Mouse (Mus musculus): Measurements from ENCODE around the gene Apol9b.

The Apol9b gene

DNA sequence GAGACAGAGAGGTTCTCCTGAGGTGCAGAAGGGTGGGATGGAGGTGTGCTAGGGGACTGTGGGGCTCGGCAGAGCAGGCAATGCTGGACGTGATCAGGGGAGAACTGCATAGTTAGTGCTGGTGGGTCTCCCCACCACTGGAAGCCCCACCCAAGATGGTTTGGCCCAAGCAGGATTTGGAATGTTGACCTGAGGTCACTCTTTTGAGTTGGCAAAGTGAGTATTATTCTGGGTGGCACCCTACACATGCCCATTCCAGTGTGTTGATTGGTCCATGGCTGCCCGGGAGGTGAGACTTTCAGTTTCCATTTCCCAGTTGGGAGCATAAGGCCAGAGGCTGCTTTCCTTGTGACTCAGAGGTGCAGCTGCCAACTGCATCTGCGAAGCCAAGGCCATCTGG is at the start of gene Apol9b:
TSS of gene Apol9b (plus strand) at position 301 of the 400 bp plus-strand sequence.
- 95% methylated on average over 2 of the region's 4 CpGs for WGBS

DNA sequence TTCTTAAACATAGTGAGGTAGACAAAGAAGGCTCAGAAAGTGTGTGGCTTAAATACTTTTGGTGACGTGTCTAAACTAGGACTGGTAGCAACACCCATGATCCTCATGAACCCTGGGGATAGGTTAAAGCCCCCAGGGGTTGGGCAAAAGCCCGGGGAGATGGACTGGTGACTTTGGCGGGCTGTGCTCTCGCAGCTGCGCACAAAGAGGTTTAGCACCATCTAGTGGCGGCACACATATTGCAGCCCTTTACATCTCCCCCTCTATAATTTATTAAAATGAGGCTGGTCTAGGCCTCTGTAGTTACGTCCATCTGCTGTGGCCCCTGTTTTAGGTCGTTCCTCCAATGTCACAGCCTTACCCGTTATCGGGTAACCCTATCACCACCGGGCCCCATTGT is 44.9 kb upstream of the Apol9b start:
- 12% methylated on average over 11 of the region's 11 CpGs for WGBS

DNA sequence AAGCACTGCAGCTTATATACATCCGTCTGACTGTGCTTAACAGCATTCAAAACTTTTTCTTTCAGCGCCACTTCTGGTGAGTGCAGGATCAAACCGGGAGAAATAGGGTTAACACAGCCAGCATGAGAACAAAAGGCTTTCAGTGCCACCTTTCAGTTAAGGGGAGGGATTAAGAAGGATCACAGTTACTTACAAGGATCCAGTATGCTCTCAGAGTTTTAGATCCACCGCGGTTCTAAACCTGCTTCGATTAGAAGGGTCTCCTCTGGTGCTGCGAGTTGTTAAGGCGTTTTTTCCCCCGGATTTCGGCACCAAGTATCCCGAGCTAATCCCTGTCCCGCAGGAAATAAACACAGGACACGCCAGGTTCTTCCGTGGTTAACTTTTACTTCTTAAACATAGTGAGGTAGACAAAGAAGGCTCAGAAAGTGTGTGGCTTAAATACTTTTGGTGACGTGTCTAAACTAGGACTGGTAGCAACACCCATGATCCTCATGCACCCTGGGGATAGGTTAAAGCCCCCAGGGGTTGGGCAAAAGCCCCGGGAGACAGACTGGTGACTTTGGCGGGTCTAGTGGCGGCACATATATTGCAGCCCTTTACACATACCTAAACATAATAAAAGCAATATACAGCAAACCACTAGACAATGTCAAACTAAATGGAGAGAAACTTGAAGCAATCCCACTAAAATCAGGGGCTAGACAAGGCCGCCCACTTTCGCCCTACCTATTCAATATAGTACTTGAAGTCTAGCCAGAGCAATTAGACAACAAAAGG is 37.1 kb upstream of the Apol9b start:
- 14% methylated on average over 19 of the region's 20 CpGs for WGBS

DNA sequence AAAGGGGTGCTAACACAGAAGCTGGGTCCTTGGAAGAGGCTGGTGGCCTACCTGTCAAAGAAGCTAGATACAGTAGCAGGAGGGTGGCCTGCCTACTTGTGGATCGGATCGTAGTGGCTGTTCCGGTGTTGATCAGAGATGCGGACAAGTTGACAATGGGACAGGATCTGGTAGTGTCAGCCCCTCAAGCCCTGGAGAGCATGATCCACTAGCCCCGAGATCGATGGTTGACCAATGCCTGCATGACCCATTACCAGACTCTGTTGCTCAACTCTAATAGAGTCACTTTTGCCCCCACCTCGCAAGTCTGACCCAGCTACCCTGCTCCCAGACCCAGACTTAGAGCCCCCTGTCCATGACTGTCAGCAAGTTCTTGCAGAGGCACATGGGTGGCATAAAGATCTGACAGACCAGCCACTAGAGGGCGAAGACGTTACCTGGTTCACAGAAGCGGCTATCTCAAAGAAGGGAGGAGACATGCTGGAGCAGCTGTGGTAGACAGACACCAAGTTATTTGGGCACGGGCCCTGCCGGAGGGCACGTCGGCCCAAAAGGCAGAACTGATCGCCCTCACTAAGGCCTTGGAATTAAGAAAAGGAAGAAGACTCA is 34.0 kb upstream of the Apol9b start:
- 57% methylated on average over 13 of the region's 15 CpGs for WGBS

DNA sequence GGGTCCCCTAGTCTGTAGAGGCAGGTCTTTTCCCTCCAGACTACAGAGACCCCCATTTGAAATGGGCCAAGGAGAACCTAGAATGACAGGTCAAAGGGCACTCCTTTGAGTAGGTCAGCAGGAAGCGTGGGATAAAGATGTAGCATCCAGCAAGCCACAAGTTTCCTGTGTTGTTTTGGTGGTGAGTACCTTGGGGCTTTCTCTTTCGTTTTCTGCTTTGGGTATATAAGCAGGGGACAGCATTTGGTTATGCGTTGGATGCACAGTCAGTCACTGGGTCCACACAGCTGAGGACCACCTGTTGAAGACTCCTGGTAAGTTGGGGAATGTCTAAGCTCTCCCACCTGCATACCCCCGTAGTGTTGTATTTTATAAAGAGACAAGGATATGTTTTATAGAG is 30.2 kb upstream of the Apol9b start, which contains the start of gene Apol7e:
TSS of gene Apol7e (plus strand) at position 202 of the 400 bp plus-strand sequence.
- 82% methylated on average over 4 of the region's 4 CpGs for WGBS

DNA sequence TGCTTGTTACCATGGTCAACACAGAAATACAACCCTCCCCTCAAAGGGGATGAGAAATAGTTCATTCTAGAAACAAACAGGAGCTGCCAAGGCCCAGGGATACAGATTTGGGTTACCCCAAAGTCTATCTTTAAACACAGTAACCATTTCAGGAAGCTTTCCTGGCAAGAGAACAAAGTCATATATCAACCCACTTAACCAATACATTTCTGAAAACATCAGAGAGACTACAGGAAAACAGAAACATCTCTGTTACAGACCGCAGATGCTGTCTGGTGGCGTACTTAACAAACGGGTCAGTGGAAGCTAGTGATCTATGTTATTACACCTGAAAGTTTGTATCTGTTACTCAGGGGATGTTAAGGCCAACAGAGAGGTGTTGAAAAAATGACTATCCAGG is 23.5 kb upstream of the Apol9b start:
- 88% methylated on average over 3 of the region's 3 CpGs for WGBS

DNA sequence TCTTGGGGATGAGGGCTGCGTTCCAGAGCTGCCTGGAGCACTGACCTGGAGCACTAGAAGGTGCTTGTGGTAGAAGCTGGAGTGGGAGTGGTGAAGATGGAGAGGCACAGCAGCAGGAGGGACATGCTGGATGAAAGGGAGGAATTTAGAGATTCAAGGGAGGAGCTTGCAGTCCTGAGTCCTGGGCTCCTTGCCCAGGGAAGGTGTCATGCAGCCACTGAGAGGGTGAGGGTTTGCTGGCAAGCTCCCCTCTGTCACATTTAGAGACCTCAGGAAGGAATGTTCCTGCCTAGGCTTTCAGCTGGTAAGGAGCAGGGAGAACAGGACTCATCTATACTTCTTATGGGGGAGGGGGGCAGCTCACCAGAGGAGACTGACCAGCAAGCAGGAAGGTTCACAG is 19.9 kb upstream of the Apol9b start:
- WGBS, result 100% methylated on average over 1 of the region's 1 CpGs

DNA sequence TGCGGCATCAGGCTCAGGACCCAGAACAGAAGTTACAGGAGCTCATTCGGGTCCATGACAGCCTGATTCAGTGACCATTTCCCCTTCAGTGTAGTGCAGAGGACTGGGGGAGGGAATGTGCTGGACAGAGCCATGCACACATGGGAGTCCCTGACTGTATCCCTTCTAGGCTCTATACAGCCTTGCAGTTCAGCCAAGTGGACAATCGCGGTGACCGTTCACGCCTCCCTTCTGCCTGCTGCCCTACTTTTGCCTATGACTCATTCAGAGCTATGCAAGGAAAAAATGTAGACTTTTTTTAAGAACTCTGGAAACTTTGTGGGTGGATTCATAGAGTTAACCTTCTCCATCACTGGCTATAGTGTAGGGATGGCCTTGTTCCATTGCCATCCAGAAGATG is 10.6 kb upstream of the Apol9b start:
- 42% methylated on average over 6 of the region's 6 CpGs for WGBS

DNA sequence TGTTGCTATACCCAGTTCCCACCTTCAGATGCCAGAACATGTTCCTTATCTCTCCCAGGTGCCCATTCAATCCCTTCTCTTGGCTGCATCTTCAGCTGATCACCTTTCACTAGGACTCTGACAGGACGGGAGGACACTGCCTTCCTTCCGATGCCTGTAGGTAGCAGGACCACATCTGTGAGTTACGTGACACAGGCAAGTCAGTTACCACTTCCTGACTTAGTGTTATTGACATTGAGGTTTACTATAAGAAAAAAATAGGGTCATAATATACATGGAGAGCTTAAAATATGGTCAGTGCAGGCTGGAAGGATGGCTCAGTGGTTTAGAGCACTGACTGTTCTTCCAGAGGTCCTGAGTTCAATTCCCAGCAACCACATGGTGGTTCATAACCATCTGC is 7.3 kb upstream of the Apol9b start:
- WGBS, result no CpG with 5 or more reads among the region's 3 CpGs

DNA sequence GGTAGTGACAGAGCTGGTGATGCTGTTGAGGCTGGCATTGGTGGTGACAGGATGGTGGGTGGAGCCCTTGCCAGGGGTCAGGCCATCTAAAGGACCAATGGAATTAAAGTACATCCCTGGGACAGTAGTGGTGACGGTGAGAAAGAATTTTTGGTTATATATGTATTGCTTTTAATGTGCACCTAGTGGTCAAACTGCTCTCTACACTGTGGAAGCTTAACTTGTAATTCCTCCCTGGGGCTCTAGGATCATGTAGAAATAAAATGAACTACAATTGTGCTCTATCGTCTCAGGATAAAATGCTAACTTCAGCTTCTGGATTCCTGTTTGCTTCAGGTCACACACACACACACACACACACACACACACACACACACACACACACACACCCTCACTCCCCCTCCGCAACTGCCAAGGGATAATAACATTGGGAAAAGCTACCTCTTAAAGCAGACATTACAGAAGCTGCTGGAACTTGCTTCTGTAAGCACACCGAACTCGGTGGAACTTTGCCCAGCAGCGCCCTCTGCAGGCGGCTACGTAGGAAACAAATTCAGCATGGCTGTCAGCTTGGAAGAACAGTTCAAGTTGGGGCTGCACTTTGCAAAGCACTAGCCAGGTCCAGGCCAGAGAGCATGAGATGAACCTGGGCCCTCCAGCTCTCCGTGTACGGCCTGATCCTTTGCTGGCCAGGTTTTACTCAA is 4.5 kb upstream of the Apol9b start:
- WGBS, result 26% methylated on average over 2 of the region's 10 CpGs

DNA sequence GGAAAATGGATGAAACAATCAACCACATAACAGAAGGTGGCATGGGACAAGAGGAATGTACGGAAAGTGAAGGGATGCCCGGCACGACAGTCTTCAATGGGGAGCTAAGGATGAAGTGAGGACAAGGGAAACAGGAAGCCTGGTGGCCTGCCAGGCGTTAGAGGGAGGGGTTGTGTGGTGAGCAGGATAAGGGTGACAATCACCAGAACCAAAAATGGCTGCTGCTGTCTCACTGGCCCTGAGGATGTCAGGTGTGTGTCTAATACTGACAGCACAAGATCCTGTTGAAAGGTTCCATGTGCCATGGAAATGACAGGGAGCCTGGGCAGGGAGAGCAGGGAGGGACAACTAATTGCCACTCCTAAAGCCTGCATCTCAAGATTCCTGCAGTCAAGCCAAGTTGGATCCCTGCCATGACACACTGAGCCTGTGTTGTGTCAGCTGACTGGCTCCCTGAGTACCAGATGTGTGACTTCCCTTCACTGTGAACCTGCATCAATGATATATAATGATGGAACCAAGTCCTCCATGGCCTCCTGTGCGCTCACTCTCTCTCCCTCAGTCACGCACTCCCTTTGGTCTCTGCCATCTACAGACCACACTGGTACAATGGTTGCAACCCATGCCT is 3.3 kb upstream of the Apol9b start:
- 73% methylated on average over 6 of the region's 6 CpGs for WGBS

DNA sequence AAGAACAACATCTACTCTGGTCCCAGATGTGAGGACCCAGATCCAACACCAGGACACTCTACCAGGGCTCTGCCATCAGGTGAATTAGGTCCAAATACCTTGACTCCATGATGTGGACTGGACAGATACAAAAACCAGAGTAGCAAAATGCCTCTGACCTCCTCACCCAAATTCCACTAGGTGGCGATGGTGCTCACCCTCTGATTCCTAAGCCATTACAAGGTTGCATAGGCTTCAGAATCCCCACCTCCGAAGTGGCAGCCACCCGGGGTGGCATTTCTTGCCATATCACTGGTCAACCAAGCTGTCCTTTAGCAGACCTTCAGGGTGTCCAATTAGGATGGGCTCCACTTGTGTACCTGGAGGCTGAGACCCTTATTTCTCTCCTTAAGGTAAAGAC is 1.7 kb upstream of the Apol9b start:
- WGBS, result 6% methylated on average over 3 of the region's 3 CpGs

DNA sequence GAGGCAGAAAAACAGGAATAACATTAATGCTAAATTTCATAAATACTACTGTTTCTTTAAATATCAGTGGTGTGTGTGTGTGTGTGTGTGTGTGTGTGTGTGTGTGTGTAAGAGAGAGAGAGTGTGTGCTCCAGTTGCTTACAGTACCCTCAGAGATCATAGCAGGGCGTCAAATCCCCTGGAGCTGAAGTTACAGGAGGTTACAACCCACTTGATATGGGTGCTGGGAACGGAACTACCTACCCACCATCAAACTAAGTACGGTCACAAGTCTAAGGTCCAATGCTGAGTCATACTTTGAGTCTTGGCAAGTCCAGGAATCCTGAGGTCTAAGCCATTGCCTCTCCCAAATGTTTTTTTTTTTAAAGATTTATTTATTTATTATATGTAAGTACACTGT is 1.1 kb upstream of the Apol9b start:
- WGBS, result 85% methylated on average over 3 of the region's 3 CpGs

DNA sequence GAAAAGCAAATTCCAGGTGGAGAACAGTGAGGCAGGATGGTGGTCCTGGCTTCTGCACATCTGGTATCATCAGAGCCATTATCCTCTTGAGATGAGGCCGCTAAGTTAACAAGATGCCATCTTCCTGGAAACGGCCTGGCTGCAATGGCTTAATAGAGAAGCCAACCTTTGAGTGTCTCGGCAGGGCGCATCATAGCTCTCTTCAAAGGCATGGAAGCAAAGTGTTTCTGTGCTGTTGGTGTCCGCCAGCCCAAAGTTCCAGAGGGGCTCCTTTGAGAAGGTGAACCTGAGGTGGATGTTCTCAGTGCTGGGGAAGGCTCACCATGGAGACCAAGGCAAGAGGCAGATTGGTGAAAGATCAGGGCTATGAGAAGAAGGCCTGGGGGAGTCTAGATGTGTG is 2.8 kb downstream of the Apol9b start:
- WGBS, result 96% methylated on average over 5 of the region's 5 CpGs

DNA sequence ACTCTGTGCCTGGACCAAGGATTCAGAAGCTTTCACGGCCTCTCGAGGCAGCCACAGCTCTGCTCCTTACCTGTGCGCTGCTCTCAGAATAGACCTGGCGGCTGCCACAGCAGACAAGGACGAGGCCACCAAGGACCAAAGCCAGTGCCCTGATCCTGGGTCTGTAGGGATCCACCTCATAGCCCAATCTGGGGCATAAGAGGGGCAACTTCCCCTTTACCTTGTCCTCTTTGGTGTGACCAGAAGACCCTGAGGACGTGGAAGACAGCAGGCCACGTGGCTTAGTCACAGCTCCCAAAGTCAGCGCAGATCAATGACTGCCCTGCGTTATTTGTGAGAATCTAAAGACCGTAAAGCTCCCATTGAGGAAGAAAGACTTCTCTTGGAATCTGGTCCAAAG is 4.0 kb downstream of the Apol9b start:
- WGBS, result 79% methylated on average over 10 of the region's 10 CpGs

DNA sequence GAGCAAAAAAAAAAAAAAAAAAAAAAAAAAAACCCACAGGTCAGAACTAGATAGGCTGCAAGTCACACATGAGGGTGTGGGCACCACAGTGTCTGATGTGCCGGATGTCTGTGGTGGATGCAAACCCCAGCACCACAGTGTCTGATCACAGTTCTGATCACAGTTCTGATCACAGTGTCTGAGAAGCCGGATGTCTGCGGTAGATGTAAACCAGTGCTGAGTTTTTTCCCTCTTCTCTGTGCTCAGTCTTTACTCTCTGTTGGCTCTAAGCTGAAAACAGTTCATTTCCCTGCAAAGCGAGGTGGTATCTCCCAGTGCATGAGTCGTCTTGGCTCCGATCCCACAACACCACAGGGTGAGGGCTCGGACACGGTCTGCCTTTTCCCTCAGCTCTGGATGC is 4.5 kb downstream of the Apol9b start:
- WGBS, result 50% methylated on average over 8 of the region's 8 CpGs

DNA sequence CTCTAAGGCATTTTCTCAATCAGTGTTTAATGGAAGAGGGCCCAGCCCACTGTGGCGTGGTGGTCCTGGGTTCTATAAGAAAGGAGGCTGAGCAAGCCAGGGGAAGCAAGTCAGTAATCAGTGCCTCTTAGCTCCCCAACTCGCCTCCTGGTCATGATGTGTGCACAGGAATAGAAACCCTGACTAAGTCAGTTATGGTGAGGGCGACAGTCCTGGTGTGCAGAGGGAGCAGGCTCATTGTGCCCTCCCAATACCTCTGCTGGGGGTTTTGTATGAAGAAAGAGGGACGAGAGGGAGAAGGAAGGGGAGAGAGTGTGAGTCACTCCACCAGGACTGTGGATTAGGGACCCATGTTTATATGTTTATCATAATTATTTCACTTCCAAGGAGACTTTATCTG is 5.1 kb downstream of the Apol9b start:
- WGBS, result 66% methylated on average over 4 of the region's 4 CpGs

DNA sequence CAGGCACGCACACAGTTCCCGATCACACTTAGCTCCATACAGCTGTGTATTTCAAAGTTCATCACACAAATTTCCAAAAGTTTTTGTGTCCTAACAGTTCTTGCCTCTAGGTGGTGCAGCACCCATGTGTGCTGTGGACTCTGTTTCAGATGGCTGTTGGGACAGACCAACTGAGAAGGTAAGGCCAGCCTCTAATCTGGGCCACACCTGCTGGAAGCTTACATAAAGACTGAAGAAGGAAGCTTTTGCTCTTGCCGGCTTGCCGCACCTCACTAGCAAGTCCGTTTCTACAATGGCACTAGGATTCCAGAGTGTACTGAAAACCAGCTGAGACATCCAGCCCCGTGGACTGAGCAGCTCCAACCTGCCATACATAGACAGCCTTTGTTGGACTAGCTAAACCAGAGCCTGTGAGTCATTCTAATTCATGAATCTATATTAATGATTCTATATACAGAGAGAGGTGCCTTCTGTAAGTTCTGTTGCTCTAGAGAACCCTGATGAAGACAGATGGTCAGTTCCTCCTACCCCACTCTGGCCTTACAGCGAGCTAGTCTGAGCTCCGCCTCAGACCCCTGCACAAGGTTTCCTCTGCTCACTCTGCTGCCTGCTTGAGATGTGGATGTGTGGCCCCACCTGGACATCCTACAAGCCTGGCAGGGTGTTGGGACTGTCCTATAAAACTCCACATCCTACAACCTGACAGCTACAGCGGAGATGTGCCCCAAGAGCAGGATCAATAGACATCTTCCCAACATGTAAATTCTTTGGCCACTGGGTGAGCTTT is 11.9 kb downstream of the Apol9b start:
- WGBS, result 67% methylated on average over 9 of the region's 9 CpGs

DNA sequence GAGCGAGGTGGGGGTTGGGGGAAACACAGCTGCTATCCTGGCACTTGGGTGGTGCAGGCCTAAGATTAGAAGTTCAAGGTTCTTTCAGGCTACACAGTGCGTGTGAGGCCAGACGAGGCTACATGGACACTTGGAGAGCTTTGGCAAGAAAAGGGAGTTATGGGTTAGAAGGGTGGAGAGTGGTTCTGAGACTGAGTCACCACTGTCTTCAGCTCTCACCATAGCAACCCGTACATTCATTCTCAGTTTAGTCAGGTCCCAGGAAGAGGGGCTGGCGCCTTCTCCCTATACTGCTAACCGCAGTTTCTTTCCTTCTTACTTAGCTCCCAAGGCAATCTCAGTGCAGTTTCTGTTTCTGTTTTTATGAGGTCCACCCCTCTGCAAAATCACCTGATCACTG is 12.7 kb downstream of the Apol9b start:
- 58% methylated on average over 6 of the region's 6 CpGs for WGBS

DNA sequence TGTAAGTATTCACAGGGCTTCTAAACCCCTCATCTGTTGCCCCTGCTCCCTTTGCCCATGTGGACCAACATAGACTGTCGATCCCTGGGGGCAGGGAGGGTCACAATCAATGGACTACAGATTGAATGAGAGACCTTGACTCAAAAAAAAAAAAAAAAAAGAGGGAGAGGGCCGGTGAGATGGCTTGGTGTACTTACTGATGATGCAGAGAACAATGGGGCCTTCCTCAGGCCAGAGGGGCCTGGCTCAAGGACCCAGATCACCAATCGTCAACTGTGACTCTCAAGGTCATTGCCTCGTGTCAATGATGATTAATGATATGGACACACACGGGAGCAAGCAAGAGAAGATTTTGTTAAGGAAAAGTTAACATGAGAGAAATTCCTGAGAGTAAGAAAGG is 15.8 kb downstream of the Apol9b start:
- WGBS, result 66% methylated on average over 5 of the region's 5 CpGs

DNA sequence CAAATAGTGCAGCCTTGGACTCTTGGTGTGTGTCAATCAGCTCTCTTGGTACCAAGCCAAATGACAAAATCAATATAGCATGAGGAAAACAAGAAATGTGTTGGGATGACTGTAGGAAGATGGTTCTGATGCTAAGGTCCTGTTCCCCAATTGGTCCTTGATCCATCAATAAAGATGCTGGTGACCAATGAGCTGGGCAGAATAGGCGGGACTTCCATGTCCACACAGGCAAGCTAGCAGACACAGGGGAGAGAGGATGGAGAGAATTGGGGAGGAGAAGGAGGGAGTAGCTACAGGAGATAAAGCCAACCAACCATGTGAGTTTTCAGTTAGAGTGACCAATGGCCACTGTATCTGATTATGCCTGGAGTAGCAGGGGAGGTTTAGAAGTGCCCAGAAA is 17.5 kb downstream of the Apol9b start:
- 96% methylated on average over 1 of the region's 1 CpGs for WGBS

DNA sequence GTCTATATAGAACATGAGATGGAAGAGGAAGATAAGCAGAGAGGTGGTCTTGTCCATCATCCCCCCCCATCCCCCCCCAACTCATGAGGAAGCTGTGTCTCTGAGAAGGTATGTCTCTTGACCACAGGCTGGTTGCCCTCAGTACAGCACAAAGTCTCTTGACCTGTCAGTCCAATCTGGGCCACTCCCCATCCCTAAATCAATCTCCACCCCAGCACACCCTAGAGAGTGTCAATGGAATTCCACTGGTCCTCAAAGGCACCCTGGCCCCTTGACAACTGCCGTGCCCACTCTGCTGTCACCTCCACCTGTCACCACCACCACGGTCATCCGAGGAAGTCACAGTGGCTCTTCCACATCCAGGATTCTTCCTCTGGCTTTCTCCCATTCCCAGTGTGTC is 19.6 kb downstream of the Apol9b start:
- WGBS, result 97% methylated on average over 3 of the region's 3 CpGs
